Mouse (Mus musculus) lung, adult 2 months (tissue): Measurements from ENCODE around the gene Wars2.

Experiments used
- CTCF ChIP-seq: fragments of 200-500 bp; IDR thresholded peaks from 2 replicates; pipeline ENCODE4 v1.5.1; 2011; ENCODE audit warnings: mild to moderate bottlenecking, low read length, control low read depth; ENCODE audit not compliant: insufficient read depth
- POLR2A ChIP-seq: fragments of 200-500 bp; IDR thresholded peaks from 2 replicates; pipeline ENCODE4 v1.6.1; 2011; ENCODE audit warnings: low read depth, mild to moderate bottlenecking, control low read depth, low read length, borderline replicate concordance; ENCODE audit errors: extremely low read depth

DNA sequence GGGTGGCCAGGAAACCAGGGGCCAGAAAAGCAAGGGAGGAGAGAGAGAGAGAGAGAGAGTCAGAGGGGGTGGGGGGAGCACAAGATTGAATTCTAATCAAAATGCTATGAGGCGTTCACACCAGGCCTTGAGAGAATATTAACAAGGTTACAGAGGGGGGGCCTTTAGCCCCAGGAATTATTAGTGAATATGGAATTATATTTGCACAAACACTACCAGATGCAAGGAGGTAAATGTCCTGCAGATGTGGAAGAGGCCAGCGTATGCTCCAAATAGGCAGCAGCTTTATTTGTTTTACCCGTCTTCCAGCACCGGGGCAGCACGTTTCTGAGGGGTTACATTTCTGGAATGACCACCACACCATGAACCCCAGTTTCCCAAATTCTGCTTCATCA lies 29.7 kb upstream of the Wars2 start:
- TF ChIP-seq POLR2A: no peak
- no peak for TF ChIP-seq CTCF
